Mouse (Mus musculus): ENCODE results near the gene Limk2. TPM values are rescaled to one million over a fixed set of nuclear protein-coding genes. Genes with fewer than 3 reads are reported as not detected.
A peak's percentile ranks its signal among the peaks of the same experiment; 100 is the strongest.

Limk2 gene
- polyA plus RNA-seq (2014; fragmentation: Nextera tagmentation; extraction: Ambion mirVana) = 63.8 and 74.8 TPM in 2 replicates

- no peaks in the 10 kb centered on the region for H3K27me3 ChIP-seq (replicated peaks; ENCODE audit: control insufficient read depth, insufficient read depth, low read length)
- H3K4me1 ChIP-seq (ENCODE audit: control insufficient read depth, insufficient read depth, low read length) = 0 out of 2 replicates have a peak, but pooled peaks cover 7% of the 10 kb centered on the region
- DNase-seq (ENCODE audit: low spot score) (peak; percentile 92), ATAC-seq (ENCODE audit: low read depth) (peak; percentile 97)
- H3K4me2 ChIP-seq (ENCODE audit: low read depth, low read length) = peak within 1 kb of the TSS; percentile 77
- H3K27ac ChIP-seq (replicated peaks; ENCODE audit: low read depth, low read length) = peak within 1 kb of the TSS; percentile 56; the same call in 1 of the 2 replicates
- H3K4me3 ChIP-seq (ENCODE audit: low read depth, low read length) = peak within 1 kb of the TSS; percentile 74
- H3K9ac ChIP-seq (ENCODE audit: low read depth, low read length) = peak within 1 kb of the TSS; percentile 80
- WGBS = 4% methylated on average over 33 of the region's 45 CpGs
- peaks cover 7% of the 10 kb centered on the region; the same call in 1 of the 2 replicates for H3K36me3 ChIP-seq (ENCODE audit: control insufficient read depth, insufficient read depth, low read length)
- H3K9me3 ChIP-seq (ENCODE audit: control insufficient read depth, low read length) = no peaks in the 10 kb centered on the region
Observed at GRCm38 (mm10) chr11:3408997-3409732, at the start of gene Limk2. TSS of gene Limk2 (minus strand) at chr11:3409189.

GRCm38 (mm10) chr11:3458428-3459104, 49.6 kb upstream of the Limk2 start:
- H3K36me3 ChIP-seq (ENCODE audit: control insufficient read depth, insufficient read depth, low read length) = peaks cover 7% of the 10 kb centered on the region; the same call in 1 of the 2 replicates

GRCm38 (mm10) chr11:3456354-3456753, 47.4 kb upstream of the Limk2 start:
- peaks cover 7% of the 10 kb centered on the region; the same call in 1 of the 2 replicates for H3K36me3 ChIP-seq (ENCODE audit: control insufficient read depth, insufficient read depth, low read length)
- no peaks in the 10 kb centered on the region for H3K9me3 ChIP-seq (ENCODE audit: control insufficient read depth, low read length)
- peaks cover 7% of the 10 kb centered on the region; the same call in 1 of the 2 replicates for H3K4me1 ChIP-seq (ENCODE audit: control insufficient read depth, insufficient read depth, low read length)
- H3K4me3 ChIP-seq (ENCODE audit: low read depth, low read length) = no peak overlapping the region
- ATAC-seq (ENCODE audit: low read depth) (no peak), DNase-seq (ENCODE audit: low spot score) (peak; percentile 40)
- no peaks in the 10 kb centered on the region for H3K27me3 ChIP-seq (replicated peaks; ENCODE audit: control insufficient read depth, insufficient read depth, low read length)
- H3K9ac ChIP-seq (ENCODE audit: low read depth, low read length) = no peak overlapping the region
- no peak overlapping the region for H3K27ac ChIP-seq (replicated peaks; ENCODE audit: low read depth, low read length)
- WGBS = 50% methylated on average over 1 of the region's 1 CpGs
- H3K4me2 ChIP-seq (ENCODE audit: low read depth, low read length) = no peak overlapping the region

More at GRCm38 (mm10) chr11:3458428-3459104, 49.6 kb upstream of the Limk2 start:
- H3K9ac ChIP-seq (ENCODE audit: low read depth, low read length) = no peak overlapping the region
- no peaks in the 10 kb centered on the region for H3K27me3 ChIP-seq (replicated peaks; ENCODE audit: control insufficient read depth, insufficient read depth, low read length)
- H3K9me3 ChIP-seq (ENCODE audit: control insufficient read depth, low read length) = no peaks in the 10 kb centered on the region
- no peak overlapping the region for H3K4me3 ChIP-seq (ENCODE audit: low read depth, low read length)
- H3K27ac ChIP-seq (replicated peaks; ENCODE audit: low read depth, low read length) = no peak overlapping the region
- no peaks in the 10 kb centered on the region for H3K4me1 ChIP-seq (ENCODE audit: control insufficient read depth, insufficient read depth, low read length)
- DNase-seq (ENCODE audit: low spot score) = no peak
- H3K4me2 ChIP-seq (ENCODE audit: low read depth, low read length) = no peak overlapping the region
- 74% methylated on average over 13 of the region's 13 CpGs for WGBS
- ATAC-seq (ENCODE audit: low read depth) = no peak

- DNase-seq (ENCODE audit: low spot score) = no peak
- Histone ChIP-seq H3K9ac (ENCODE audit: low read depth, low read length) (no peak overlapping the region), H3K27me3 (replicated peaks; ENCODE audit: control insufficient read depth, insufficient read depth, low read length) (no peaks in the 10 kb centered on the region), H3K4me1 (ENCODE audit: control insufficient read depth, insufficient read depth, low read length) (peaks cover 15% of the 10 kb centered on the region; the same call in 1 of the 2 replicates), H3K4me2 (ENCODE audit: low read depth, low read length) (no peak overlapping the region), H3K36me3 (ENCODE audit: control insufficient read depth, insufficient read depth, low read length) (peaks cover 7% of the 10 kb centered on the region; the same call in 1 of the 2 replicates), H3K9me3 (ENCODE audit: control insufficient read depth, low read length) (no peaks in the 10 kb centered on the region), H3K27ac (replicated peaks; ENCODE audit: low read depth, low read length) (no peak overlapping the region), H3K4me3 (ENCODE audit: low read depth, low read length) (no peak overlapping the region)
- 86% methylated on average over 3 of the region's 3 CpGs for WGBS
- ATAC-seq (ENCODE audit: low read depth) = no peak
Observed at GRCm38 (mm10) chr11:3454506-3454905, 45.5 kb upstream of the Limk2 start.

- peaks cover 15% of the 10 kb centered on the region; the same call in 1 of the 2 replicates for H3K4me1 ChIP-seq (ENCODE audit: control insufficient read depth, insufficient read depth, low read length)
- no peaks in the 10 kb centered on the region for H3K9me3 ChIP-seq (ENCODE audit: control insufficient read depth, low read length)
- DNase-seq (ENCODE audit: low spot score) (no peak), ATAC-seq (ENCODE audit: low read depth) (no peak)
- H3K36me3 ChIP-seq (ENCODE audit: control insufficient read depth, insufficient read depth, low read length) = peaks cover 7% of the 10 kb centered on the region; the same call in 1 of the 2 replicates
- 83% methylated on average over 6 of the region's 6 CpGs for WGBS
- H3K4me3 ChIP-seq (ENCODE audit: low read depth, low read length) = peak overlapping the region; percentile 71; the same call in 1 of the 2 replicates
- H3K4me2 ChIP-seq (ENCODE audit: low read depth, low read length) = peak overlapping the region; percentile 78
- no peak overlapping the region for H3K27ac ChIP-seq (replicated peaks; ENCODE audit: low read depth, low read length)
- H3K27me3 ChIP-seq (replicated peaks; ENCODE audit: control insufficient read depth, insufficient read depth, low read length) = no peaks in the 10 kb centered on the region
- H3K9ac ChIP-seq (ENCODE audit: low read depth, low read length) = no peak overlapping the region
Observed at GRCm38 (mm10) chr11:3453467-3453866, 44.5 kb upstream of the Limk2 start.

- Histone ChIP-seq H3K4me1 (ENCODE audit: control insufficient read depth, insufficient read depth, low read length) (peaks cover 15% of the 10 kb centered on the region; the same call in 1 of the 2 replicates), H3K9ac (ENCODE audit: low read depth, low read length) (peak overlapping the region; percentile 64), H3K9me3 (ENCODE audit: control insufficient read depth, low read length) (no peaks in the 10 kb centered on the region), H3K36me3 (ENCODE audit: control insufficient read depth, insufficient read depth, low read length) (peaks cover 7% of the 10 kb centered on the region; the same call in 1 of the 2 replicates), H3K27ac (replicated peaks; ENCODE audit: low read depth, low read length) (peak overlapping the region; percentile 78), H3K4me3 (ENCODE audit: low read depth, low read length) (peak overlapping the region; percentile 71), H3K27me3 (replicated peaks; ENCODE audit: control insufficient read depth, insufficient read depth, low read length) (no peaks in the 10 kb centered on the region), H3K4me2 (ENCODE audit: low read depth, low read length) (peak overlapping the region; percentile 78)
- ATAC-seq (ENCODE audit: low read depth) (peak; percentile 53), DNase-seq (ENCODE audit: low spot score) (peak; percentile 39)
- under 1% methylated on average over 9 of the region's 9 CpGs for WGBS
Observed at GRCm38 (mm10) chr11:3452769-3453168, 43.8 kb upstream of the Limk2 start.

GRCm38 (mm10) chr11:3452167-3452639, 43.2 kb upstream of the Limk2 start, which contains the start of gene Rnf185:
TSS of gene Rnf185 (minus strand) at chr11:3452363.
- DNase-seq (ENCODE audit: low spot score) (peak; percentile 99), ATAC-seq (ENCODE audit: low read depth) (peak; percentile 98)
- no peaks in the 10 kb centered on the region for H3K27me3 ChIP-seq (replicated peaks; ENCODE audit: control insufficient read depth, insufficient read depth, low read length)
- peak within 1 kb of the TSS; percentile 78 for H3K4me2 ChIP-seq (ENCODE audit: low read depth, low read length)
- H3K36me3 ChIP-seq (ENCODE audit: control insufficient read depth, insufficient read depth, low read length) = peaks cover 7% of the 10 kb centered on the region; the same call in 1 of the 2 replicates
- peak within 1 kb of the TSS; percentile 88 for H3K27ac ChIP-seq (replicated peaks; ENCODE audit: low read depth, low read length)
- peaks cover 15% of the 10 kb centered on the region; the same call in 1 of the 2 replicates for H3K4me1 ChIP-seq (ENCODE audit: control insufficient read depth, insufficient read depth, low read length)
- H3K4me3 ChIP-seq (ENCODE audit: low read depth, low read length) = peak within 1 kb of the TSS; percentile 71
- under 1% methylated on average over 39 of the region's 45 CpGs for WGBS
- H3K9ac ChIP-seq (ENCODE audit: low read depth, low read length) = peak within 1 kb of the TSS; percentile 79
- no peaks in the 10 kb centered on the region for H3K9me3 ChIP-seq (ENCODE audit: control insufficient read depth, low read length)

GRCm38 (mm10) chr11:3451701-3452163, 42.7 kb upstream of the Limk2 start:
- no peaks in the 10 kb centered on the region for H3K27me3 ChIP-seq (replicated peaks; ENCODE audit: control insufficient read depth, insufficient read depth, low read length)
- H3K36me3 ChIP-seq (ENCODE audit: control insufficient read depth, insufficient read depth, low read length) = peaks cover 7% of the 10 kb centered on the region; the same call in 1 of the 2 replicates
- H3K27ac ChIP-seq (replicated peaks; ENCODE audit: low read depth, low read length) = peak overlapping the region; percentile 88
- peak overlapping the region; percentile 77 for H3K4me2 ChIP-seq (ENCODE audit: low read depth, low read length)
- no peaks in the 10 kb centered on the region for H3K9me3 ChIP-seq (ENCODE audit: control insufficient read depth, low read length)
- H3K9ac ChIP-seq (ENCODE audit: low read depth, low read length) = peak overlapping the region; percentile 79
- DNase-seq (ENCODE audit: low spot score) = peak; percentile 39
- peaks cover 15% of the 10 kb centered on the region; the same call in 1 of the 2 replicates for H3K4me1 ChIP-seq (ENCODE audit: control insufficient read depth, insufficient read depth, low read length)
- ATAC-seq (ENCODE audit: low read depth) = peak; percentile 37
- 1% methylated on average over 20 of the region's 20 CpGs for WGBS
- peak overlapping the region; percentile 71 for H3K4me3 ChIP-seq (ENCODE audit: low read depth, low read length)
